Mouse (Mus musculus): ENCODE measurements around the gene Ppm1j. TPM values are rescaled to one million over a fixed set of nuclear protein-coding genes. Genes with fewer than 3 reads are reported as not detected.
A peak's percentile ranks its signal among the peaks of the same experiment; 100 is the strongest.
"Not testable (repeated sequence)": the region's sequence is repeated elsewhere in the genome, so short reads cannot be mapped to it uniquely, and the experiment has no call there.

Gene Ppm1j
- 1 to 10 TPM in 1 of 2 experiments, under 1 TPM in 1; 0.54 to 1.2 TPM for total RNA-seq (2021)

DNA sequence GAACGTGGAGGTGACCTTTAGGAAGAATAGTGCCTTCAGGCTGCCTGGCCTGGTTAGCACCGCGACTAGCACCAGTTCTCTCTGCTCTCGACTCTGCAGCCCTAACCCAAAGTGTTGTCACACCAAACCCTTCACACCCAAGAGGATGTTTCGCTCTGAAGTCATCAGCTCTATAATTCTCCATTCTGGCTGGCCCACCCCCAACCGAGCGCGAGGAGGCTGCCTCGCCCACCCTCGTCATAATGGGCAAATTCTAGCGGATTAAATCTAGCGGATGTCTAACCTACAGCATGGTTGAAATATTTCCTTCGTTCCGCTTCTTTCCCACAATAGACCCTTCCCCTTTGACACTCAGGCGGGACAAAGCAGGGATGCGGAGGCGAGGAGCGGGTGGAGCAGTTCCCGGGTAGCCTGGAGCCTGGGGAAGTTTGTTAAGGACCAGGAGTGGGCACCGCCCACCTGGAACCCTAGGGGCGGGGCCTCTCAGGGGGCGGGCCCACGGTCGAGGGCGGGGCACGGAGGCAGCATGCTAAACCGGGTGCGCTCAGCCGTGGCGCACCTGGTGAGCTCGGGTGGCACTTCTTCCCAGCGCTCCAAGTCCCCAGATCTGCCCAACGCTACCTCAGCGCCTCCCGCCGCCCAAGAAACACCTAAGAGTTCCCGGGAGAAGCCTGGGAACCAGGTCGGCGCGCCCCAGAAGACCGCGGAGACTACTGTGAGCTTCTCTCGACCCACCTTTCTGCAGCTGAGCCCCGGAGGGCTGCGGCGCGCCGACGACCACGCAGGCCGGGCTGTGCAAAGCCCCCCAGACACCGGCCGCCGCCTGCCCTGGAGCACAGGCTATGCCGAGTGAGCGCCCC lies at the start of gene Ppm1j:
Gene Ppm1j (plus strand): TSS at position 496 of the 860 bp plus-strand sequence.
- intact Hi-C loops (cut with DNase I) = loop anchor here (2.0 kb wide), 1 partner anchor 66 kb away; no protein-coding TSS in a partner anchor
- no peak for DNase-seq (ENCODE audit: low spot score in 2 of 2)

DNA sequence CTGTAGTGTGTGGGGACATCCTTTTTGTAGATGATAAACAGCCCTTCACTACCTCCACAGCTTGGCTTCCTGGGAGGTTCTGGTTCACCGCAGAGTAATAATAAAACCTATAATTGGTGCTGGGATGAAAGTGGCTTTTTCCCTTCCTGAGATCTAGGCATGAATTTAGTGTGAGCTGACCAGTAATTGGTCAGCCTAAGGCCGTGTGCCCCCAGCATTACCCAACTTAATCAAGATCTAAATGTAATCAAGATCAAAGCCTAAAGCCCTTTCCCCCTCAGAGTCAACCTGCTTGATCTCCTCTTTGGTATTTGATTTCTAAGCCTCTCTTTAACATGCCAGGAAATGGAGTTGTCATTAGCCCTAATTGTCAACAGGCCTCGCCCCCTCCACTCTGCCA lies 47.9 kb upstream of the Ppm1j start:
- DNase-seq (ENCODE audit: low spot score in 2 of 2) = no peak
- intact Hi-C loops (cut with DNase I) = no loop called here

DNA sequence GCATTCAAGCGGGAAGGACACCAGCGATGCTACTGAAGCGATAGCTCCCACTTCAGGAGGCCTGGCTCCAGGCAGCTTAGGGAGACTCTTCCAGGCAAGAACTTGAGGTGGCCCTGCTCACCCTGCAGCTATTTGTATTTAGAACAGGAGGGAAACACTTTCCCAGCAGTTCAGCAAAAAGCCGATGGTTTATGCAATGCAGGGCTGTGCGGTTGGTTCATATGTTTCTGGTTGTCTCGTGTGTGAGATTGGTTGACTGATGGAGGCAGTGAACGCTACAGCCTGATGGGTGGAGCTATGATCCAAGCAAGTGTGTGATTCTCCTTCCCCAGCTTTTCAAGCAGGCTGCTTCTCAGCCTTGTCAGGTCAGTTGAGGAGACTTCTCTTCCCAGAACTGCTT lies 46.2 kb upstream of the Ppm1j start:
- DNase-seq (ENCODE audit: low spot score in 2 of 2) = no peak
- intact Hi-C loops (cut with DNase I) = no loop called here

DNA sequence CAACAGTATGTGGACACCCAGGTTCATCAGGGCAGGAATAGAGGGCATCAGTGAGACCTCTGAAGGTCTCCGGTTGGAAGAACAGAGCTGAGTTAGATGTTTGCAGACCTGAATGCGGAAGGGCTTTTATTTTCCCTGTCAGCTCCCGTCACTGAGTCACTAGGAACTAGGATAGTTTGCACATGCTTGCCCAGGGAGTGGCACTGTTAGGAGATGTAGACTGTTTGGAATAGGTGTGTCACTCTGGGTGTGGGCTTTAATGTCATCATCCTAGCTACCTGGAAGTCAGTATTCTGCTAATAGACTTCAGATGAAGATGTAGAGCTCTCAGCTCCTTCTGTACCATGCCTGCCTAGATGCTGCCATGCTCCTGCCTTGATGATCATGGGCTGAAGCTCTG lies 38.9 kb upstream of the Ppm1j start:
- no peak for DNase-seq (ENCODE audit: low spot score in 2 of 2)
- intact Hi-C loops (cut with DNase I) = no loop called here

DNA sequence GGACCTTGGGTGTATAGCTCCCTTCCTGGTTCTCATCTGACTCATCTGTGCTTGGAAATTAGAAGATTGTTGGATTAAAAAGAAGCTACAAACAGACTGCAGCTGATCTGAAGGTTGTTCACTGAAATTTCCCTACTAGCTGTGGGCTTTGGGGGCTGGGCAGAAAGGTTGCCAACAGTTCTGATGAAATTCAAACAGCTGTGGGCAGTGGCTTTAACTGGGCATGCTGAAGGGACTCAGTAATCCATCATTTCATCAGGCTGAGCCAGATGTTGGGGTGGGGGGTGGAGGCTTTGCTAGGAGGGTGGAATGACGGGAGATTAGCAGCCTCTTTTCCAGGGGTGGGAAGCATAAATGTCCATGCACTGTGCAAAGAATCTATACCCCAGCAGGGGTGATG lies 37.7 kb upstream of the Ppm1j start:
- intact Hi-C loops (cut with DNase I) = no loop called here
- DNase-seq (ENCODE audit: low spot score in 2 of 2) = no peak

DNA sequence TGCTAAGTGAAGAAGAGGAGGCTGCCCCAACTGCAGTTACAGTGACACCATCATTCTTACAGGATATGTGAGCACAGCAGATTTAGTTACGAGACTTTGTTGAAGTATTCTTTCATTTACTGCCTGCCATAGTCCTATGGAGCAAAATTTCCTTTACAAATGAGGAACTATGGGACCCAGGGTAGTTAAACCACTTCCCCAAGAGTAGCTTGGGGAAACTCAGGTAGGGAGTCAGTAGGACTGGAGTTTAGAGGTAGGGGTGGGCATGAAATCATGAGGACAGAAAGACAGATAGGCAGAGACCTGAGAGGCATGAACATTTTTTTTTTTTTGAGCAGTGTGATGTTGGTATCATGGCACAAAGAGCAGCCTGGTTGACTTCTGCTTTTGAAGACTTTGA lies 37.0 kb upstream of the Ppm1j start:
- intact Hi-C loops (cut with DNase I) = no loop called here
- no peak for DNase-seq (ENCODE audit: low spot score in 2 of 2)

DNA sequence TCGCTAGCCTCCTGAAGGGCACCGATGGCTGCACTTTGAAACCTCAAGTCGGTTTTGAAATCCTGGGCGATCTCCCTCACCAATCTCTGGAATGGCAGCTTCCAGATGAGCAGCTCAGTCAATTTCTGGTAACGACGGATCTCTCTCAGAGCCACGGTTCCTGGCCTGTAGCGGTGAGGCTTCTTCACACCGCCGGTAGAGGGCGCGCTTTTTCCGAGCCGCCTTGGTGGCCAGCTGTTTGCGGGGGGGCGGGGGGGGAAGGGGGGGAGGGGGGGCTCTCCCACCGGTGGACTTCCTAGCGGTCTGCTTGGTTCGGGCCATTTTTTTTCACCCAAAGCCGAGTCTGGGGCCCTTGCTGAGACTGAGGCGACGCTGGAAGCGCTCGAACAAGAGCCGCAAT lies 28.0 kb upstream of the Ppm1j start:
- intact Hi-C loops (cut with DNase I); DNase-seq (ENCODE audit: low spot score in 2 of 2): not testable (repeated sequence)

DNA sequence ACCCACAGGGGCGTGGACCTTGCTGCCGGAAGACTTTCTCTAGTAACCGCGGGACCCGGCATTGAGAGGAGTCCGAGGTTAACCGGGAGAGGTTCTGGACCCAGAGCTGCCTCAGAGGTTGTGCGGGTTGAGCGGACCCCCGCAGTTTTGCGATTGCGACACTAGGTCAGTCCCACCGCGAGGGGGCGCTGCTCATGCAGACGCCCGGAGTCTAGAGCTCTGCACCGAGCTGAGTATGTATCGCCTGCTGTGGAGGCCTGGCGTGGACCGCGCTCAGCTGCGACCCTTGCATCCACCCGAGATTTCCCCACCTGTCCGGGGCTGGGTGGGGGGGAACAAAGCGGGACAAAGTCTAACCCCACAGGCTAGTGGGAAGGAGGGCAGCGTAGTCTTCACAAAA lies 22.4 kb upstream of the Ppm1j start:
- peak; percentile 35 to 41 for DNase-seq (ENCODE audit: low spot score in 2 of 2)
- intact Hi-C loops (cut with DNase I) = no loop called here

DNA sequence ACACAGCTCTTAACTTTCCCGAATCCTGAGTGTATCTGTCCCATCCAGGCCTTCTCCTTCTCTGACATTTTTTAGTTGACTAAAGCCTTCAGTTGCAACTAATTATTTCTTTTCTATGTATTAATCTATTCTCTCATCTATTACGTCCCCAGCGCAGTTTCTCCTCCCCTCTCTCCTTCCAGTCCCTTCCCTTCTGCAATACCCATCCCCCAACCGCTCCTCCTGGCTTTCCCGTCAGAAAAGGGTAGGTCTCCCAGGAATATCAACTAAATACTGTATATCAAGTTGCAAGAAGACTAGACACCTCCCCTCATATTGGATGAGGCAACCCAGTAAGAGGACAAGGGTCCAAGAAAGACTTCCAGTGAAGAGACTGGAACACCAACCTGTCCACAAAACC lies 22.0 kb upstream of the Ppm1j start:
- intact Hi-C loops (cut with DNase I) = no loop called here
- no peak for DNase-seq (ENCODE audit: low spot score in 2 of 2)

DNA sequence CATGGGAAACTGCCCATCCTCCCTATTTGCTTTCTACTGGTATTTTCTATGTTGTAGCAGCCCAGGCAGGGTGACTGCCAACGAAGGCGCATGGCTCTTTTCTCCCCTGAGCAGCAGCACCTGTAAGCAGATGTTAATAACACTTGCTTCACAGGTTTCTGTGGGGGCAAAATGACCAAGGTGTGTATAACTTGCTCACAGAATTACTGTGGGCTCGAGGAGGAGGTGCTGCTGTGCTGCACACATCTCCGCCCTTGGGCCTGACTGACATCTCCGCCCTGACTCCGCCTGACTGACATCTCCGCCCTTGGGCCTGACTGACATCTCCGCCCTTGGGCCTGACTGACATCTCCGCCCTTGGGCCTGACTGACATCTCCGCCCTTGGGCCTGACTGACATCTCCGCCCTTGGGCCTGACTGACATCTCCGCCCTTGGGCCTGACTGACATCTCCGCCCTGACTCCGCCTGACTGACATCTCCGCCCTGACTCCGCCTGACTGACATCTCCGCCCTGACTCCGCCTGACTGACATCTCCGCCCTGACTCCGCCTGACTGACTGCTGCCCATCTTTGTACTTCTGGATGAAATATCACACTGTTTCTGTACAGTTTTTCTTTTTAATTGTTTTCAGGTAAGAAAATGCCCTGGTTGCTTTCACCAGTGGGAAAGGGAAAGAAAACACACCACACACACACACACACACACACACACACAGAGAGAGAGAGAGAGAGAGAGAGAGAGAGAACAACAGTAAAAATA lies 18.6 kb upstream of the Ppm1j start:
- intact Hi-C loops (cut with DNase I); DNase-seq (ENCODE audit: low spot score in 2 of 2): not testable (repeated sequence)

DNA sequence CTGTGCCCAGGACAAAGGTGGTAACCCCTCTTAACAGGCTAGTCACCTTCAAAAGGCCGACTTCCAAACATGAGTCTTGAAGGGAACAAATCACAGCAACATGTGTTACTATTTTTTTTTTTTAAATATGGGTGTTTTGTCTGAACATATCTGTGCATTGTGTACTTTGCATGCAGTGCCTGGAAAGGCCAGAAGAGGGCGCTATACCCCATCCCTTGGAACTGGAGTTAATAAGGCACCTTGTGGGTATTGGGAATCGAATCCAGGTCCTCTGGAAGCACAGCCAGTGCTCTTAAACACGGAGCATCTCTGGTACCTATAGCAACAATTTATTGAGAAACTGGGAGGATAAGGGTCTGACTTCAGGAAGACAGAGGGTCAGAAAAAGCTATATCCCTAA lies 15.8 kb upstream of the Ppm1j start:
- intact Hi-C loops (cut with DNase I) = no loop called here

DNA sequence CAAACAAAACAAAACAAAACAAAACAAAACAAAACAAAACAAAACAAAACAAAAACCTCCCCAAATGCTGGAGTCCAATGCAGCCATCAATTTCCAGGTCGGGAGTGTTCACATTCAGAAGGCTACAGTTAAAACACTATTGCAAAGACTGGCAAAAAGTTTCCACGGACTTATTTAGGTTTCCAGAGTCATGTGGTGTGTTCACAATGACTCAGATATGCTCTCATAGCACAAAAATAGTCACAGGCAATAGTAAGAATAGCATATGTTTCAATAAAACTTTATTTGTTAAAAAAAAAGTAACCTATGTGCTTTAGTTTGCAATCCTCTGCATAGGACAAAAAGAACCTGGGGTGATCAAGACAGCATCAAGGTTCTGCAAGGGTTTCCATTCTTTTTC lies 13.7 kb upstream of the Ppm1j start:
- DNase-seq (ENCODE audit: low spot score in 2 of 2) = no peak
- intact Hi-C loops (cut with DNase I) = no loop called here

More for the DNA sequence above, 15.8 kb upstream of the Ppm1j start:
- no peak for DNase-seq (ENCODE audit: low spot score in 2 of 2)

DNA sequence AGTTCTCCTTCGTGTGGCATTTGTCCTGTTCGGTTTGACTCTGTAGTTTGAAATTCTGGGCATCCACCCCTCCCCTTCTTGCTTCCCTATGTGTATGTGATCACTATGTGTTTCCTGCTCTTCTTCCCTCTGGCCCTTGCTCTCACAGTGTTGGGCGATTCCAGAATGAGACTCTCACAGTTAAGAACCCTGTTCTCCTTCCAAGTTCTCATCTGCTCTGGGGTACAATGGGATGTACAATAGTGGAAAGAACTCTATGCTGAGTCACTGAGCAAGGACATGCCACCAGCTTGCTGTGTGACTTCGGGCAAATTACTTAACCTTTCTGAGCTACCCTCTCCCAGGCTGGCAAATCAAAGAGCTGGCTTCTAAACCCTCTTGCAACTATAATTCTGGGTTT lies 13.1 kb upstream of the Ppm1j start:
- DNase-seq (ENCODE audit: low spot score in 2 of 2) = no peak
- intact Hi-C loops (cut with DNase I) = no loop called here

DNA sequence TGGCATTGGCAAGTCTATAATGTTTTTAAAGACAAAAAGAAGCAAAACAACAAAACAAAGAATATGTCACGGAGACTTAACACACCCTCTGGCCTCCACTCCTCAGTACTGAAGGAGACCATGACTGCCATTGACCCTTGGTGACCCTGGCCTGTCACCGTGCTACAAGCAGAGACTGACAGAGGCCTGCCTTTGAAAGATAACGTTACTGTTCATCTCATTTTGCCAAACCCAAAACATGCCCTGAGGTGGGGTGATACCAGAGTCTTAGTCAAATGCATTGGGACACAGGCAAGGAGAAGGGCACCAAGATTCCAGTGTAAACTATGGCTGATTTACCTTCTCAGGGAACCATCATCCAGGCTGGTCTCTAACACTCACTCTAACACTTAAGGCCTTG lies 11.7 kb upstream of the Ppm1j start:
- no peak for DNase-seq (ENCODE audit: low spot score in 2 of 2)
- intact Hi-C loops (cut with DNase I) = no loop called here

DNA sequence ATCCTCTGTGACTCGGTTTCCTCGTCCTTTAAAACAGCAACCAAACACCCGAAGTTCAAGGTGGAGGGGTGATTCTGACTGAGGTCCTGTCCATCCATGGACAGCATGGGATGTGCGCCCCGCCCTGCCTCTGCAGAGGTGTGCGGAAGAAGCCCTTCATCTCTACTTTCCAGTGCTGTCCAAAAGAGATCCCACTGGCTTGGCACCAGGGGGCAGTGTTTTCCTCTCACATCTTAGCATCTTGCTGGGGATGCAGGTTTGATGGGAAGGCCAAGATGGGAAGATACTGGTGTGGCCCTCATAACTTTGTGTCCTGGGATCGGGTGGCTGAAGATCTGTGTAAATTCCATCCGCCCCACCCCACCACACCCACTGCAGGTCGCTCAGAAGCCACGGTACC lies 10.8 kb upstream of the Ppm1j start:
- DNase-seq (ENCODE audit: low spot score in 2 of 2) = no peak
- intact Hi-C loops (cut with DNase I) = loop anchor here (5.0 kb wide), 1 partner anchor 287 kb away; no protein-coding TSS in a partner anchor

DNA sequence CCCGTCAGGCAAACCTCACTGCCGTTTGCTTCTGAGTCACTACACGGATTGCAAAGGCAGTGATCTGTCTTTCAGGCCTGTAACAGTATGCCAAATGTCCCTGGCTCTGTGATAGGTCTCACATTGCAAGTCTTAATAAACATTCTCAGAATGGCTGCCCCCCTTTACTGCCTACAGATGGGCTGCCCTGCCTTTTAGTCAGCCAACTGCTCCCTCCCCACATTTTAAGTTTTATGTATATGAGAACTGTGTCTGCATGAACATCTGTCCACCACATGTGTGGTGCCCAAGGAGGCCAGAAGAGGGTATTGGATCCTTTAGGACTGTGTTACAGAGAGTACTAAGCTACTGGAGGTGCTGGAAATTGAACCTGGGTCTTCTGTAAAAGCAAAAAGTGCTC lies 9.9 kb upstream of the Ppm1j start:
- DNase-seq (ENCODE audit: low spot score in 2 of 2) = no peak
- intact Hi-C loops (cut with DNase I) = loop anchor here (5.0 kb wide), 1 partner anchor 286 kb away; no protein-coding TSS in a partner anchor

DNA sequence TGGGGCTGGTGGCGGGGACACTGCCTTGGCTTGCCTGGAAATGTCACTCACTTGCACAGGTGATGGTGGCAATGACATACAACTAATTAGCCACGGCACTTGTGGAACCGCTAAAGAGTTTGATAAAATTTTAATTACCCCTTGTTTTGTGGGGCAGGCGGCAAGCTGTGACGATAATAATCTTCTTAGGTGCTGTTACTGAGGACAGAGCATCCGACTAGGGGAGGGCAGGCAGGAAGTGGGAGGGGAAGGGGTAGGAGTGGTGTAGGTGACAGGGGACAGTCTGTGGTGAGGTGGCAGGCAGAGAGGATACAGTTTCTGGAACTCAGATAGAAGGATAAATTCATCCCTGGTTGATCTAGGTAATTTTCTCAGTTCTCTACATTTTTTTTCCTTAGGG lies 9.4 kb upstream of the Ppm1j start:
- DNase-seq (ENCODE audit: low spot score in 2 of 2) = no peak
- intact Hi-C loops (cut with DNase I) = loop anchor here (5.0 kb wide), 1 partner anchor 286 kb away; no protein-coding TSS in a partner anchor

DNA sequence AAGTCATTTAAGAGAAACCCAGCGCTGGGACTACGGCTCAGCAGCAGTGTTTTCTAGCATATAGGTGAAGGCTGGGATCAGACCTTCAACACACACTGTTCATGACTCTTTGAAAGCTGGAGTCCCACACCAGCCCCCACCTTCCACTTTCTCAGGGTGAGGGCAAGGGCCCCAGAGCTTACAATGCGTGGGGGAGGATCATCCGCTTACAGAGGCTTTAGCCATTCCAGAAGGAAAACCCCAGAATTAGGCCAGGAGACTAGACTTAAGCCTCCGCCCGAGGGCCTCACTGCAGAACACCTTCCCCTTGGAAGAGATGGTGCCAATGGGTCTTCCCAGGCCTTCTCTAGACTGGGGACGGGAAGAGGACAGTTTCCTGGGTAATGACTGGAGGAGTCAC lies 7.6 kb upstream of the Ppm1j start:
- intact Hi-C loops (cut with DNase I) = loop anchor here (5.0 kb wide), 1 partner anchor 284 kb away; no protein-coding TSS in a partner anchor

DNA sequence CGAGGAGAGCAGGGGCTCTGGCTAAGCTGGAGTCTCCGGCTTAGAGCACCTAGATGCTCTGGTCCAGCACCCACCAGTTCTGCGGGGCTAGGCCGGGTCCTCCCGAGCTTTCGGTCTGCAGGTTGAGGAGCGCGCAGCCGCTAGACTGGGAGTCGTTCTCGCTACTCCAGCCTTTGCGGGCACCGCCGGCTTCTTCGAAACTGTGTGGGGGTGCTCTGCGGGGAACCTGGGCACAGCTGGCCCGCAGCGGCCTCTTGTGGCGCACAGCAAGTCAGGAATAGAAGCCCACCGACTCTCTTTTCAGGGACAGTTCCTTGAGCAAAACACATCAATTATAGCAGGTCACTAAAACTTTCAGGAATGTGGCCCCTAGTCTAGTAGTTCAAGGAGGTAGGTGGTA lies 3.5 kb upstream of the Ppm1j start:
- no peak for DNase-seq (ENCODE audit: low spot score in 2 of 2)
- intact Hi-C loops (cut with DNase I) = no loop called here

More for the DNA sequence above, 7.6 kb upstream of the Ppm1j start:
- no peak for DNase-seq (ENCODE audit: low spot score in 2 of 2)

DNA sequence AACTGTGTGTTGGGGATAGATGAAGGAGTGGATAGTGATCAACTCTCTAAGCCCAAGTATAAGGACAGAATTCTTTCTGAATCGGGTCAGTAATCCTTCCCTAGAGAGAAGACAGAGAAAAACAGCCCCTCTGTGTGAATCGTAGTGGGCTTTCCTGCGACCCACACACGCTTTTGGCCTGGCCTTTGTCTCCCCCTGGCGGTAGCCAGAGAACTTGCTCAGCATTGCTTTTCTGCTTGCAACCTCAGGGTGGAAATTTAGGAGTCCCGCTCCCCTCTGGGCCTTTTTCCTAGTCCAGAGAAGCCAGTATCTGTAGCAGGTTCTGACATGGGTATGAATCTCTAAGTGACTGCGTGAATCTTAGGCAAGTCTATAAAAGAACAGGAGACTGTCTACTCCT lies 907 bp upstream of the Ppm1j start:
- intact Hi-C loops (cut with DNase I) = loop anchor here (2.0 kb wide), 1 partner anchor 65 kb away; no protein-coding TSS in a partner anchor
- no peak for DNase-seq (ENCODE audit: low spot score in 2 of 2)

Measured in left cerebral cortex, postnatal 36 days (tissue).